Mouse (Mus musculus): ENCODE results near the gene Pfkfb4. TPM values are rescaled to one million over a fixed set of nuclear protein-coding genes. Genes with fewer than 3 reads are reported as not detected.
A peak's percentile ranks its signal among the peaks of the same experiment; 100 is the strongest.

Gene Pfkfb4
- total RNA-seq, 2 experiments from 2014 or later, result 4.8 to 13.2 TPM

GRCm38 (mm10) chr9:109038086-109038895 is 46.7 kb downstream of the Pfkfb4 start, which contains the start of gene Shisa5:
Gene Shisa5, plus strand, starts transcription at chr9:109038565.
- peak; percentile 90 to 93 for DNase-seq

GRCm38 (mm10) chr9:109038901-109039364 is 47.4 kb downstream of the Pfkfb4 start:
- peak; percentile 62 to 75 for DNase-seq

- DNase-seq, result no peak
Measured at GRCm38 (mm10) chr9:109039681-109040080, 48.1 kb downstream of the Pfkfb4 start.

GRCm38 (mm10) chr9:109040216-109040615 is 48.6 kb downstream of the Pfkfb4 start:
- no peak for DNase-seq

- DNase-seq, result no peak
Measured at GRCm38 (mm10) chr9:109040906-109041305, 49.3 kb downstream of the Pfkfb4 start.

GRCm38 (mm10) chr9:109041351-109041750 is 49.8 kb downstream of the Pfkfb4 start:
- DNase-seq, result no peak

GRCm38 (mm10) chr9:109046306-109046705 is 54.7 kb downstream of the Pfkfb4 start:
- peak; percentile 69 to 79 for DNase-seq

GRCm38 (mm10) chr9:109049316-109049715 is 57.7 kb downstream of the Pfkfb4 start:
- DNase-seq, result no peak

GRCm38 (mm10) chr9:109049996-109050673 is 58.6 kb downstream of the Pfkfb4 start:
- DNase-seq, result no peak

GRCm38 (mm10) chr9:109050674-109050997 is 59.1 kb downstream of the Pfkfb4 start:
- DNase-seq, result no peak

- no peak for DNase-seq
Measured at GRCm38 (mm10) chr9:109051011-109051501, 59.5 kb downstream of the Pfkfb4 start.

- DNase-seq, result no peak
Measured at GRCm38 (mm10) chr9:109051651-109052489, 60.3 kb downstream of the Pfkfb4 start.

- no peak for DNase-seq
Measured at GRCm38 (mm10) chr9:109052490-109053260, 61.1 kb downstream of the Pfkfb4 start.

- DNase-seq, result no peak
Measured at GRCm38 (mm10) chr9:109053366-109053765, 61.8 kb downstream of the Pfkfb4 start.

GRCm38 (mm10) chr9:109053851-109054250 is 62.3 kb downstream of the Pfkfb4 start:
- no peak for DNase-seq

- DNase-seq, result peak; percentile 78 to 81
Measured at GRCm38 (mm10) chr9:109054712-109055111, 63.1 kb downstream of the Pfkfb4 start.

GRCm38 (mm10) chr9:109055271-109056030 is 63.9 kb downstream of the Pfkfb4 start:
- DNase-seq, result no peak

GRCm38 (mm10) chr9:109056081-109056690 is 64.6 kb downstream of the Pfkfb4 start:
- DNase-seq, result no peak

- DNase-seq, result no peak
Measured at GRCm38 (mm10) chr9:109056916-109057315, 65.3 kb downstream of the Pfkfb4 start.

- DNase-seq, result no peak
Measured at GRCm38 (mm10) chr9:109057543-109057942, 66.0 kb downstream of the Pfkfb4 start.

Data from adrenal gland, postnatal 36 days (tissue).